Mouse (Mus musculus): ENCODE data around the gene Zfp704. TPM values are rescaled to one million over a fixed set of nuclear protein-coding genes. Genes with fewer than 3 reads are reported as not detected.

The Zfp704 gene
- polyA plus RNA-seq, 1 experiment from 2014 or later = 7.9 TPM

GRCm38 (mm10) chr3:9444558-9444957 is 165.3 kb downstream of the Zfp704 start:
- Histone ChIP-seq H3K9me3 (replicated peaks; ENCODE audit: low read length) (no peaks in the 10 kb centered on the region), H3K4me1 (replicated peaks; ENCODE audit: insufficient read depth, low read length) (no peaks in the 10 kb centered on the region), H3K27me3 (ENCODE audit: insufficient read depth, low read length) (no peaks in the 10 kb centered on the region), H3K4me3 (replicated peaks; ENCODE audit: low read depth, low read length) (no peak overlapping the region), H3K9ac (ENCODE audit: low read depth, low read length) (no peak overlapping the region), H3K4me2 (ENCODE audit: low read length) (no peak overlapping the region), H3K27ac (no peak overlapping the region), H3K36me3 (ENCODE audit: insufficient read depth, low read length) (peaks cover 17% of the 10 kb centered on the region)
- no peak for DNase-seq (ENCODE audit: low spot score)
- WGBS = 47% methylated on average over 5 of the region's 5 CpGs
- no peak for ATAC-seq (replicated peaks; ENCODE audit: low FRiP score, low read depth)
- TF ChIP-seq CTCF (IDR thresholded peaks at IDR 0.05; ENCODE audit: low read depth) = no peak

GRCm38 (mm10) chr3:9443981-9444380 is 165.9 kb downstream of the Zfp704 start:
- Histone ChIP-seq H3K27me3 (ENCODE audit: insufficient read depth, low read length) (no peaks in the 10 kb centered on the region), H3K9ac (ENCODE audit: low read depth, low read length) (no peak overlapping the region), H3K4me3 (replicated peaks; ENCODE audit: low read depth, low read length) (no peak overlapping the region), H3K36me3 (ENCODE audit: insufficient read depth, low read length) (peaks cover 17% of the 10 kb centered on the region), H3K4me2 (ENCODE audit: low read length) (no peak overlapping the region), H3K27ac (no peak overlapping the region), H3K4me1 (replicated peaks; ENCODE audit: insufficient read depth, low read length) (no peaks in the 10 kb centered on the region), H3K9me3 (replicated peaks; ENCODE audit: low read length) (no peaks in the 10 kb centered on the region)
- no peak for TF ChIP-seq CTCF (IDR thresholded peaks at IDR 0.05; ENCODE audit: low read depth)
- no peak for DNase-seq (ENCODE audit: low spot score)
- no peak for ATAC-seq (replicated peaks; ENCODE audit: low FRiP score, low read depth)
- 94% methylated on average over 7 of the region's 7 CpGs for WGBS

- TF ChIP-seq CTCF (IDR thresholded peaks at IDR 0.05; ENCODE audit: low read depth) = no peak
- Histone ChIP-seq H3K4me3 (replicated peaks; ENCODE audit: low read depth, low read length) (no peak overlapping the region), H3K36me3 (ENCODE audit: insufficient read depth, low read length) (peaks cover 18% of the 10 kb centered on the region), H3K9me3 (replicated peaks; ENCODE audit: low read length) (no peaks in the 10 kb centered on the region), H3K27ac (no peak overlapping the region), H3K9ac (ENCODE audit: low read depth, low read length) (no peak overlapping the region), H3K4me1 (replicated peaks; ENCODE audit: insufficient read depth, low read length) (no peaks in the 10 kb centered on the region), H3K27me3 (ENCODE audit: insufficient read depth, low read length) (no peaks in the 10 kb centered on the region), H3K4me2 (ENCODE audit: low read length) (no peak overlapping the region)
- WGBS = 69% methylated on average over 2 of the region's 2 CpGs
- ATAC-seq (replicated peaks; ENCODE audit: low FRiP score, low read depth) (no peak), DNase-seq (ENCODE audit: low spot score) (no peak)
Observed at GRCm38 (mm10) chr3:9443476-9443875, 166.4 kb downstream of the Zfp704 start.

- no peak for DNase-seq (ENCODE audit: low spot score)
- no peak for TF ChIP-seq CTCF (IDR thresholded peaks at IDR 0.05; ENCODE audit: low read depth)
- ATAC-seq (replicated peaks; ENCODE audit: low FRiP score, low read depth) = no peak
Observed at GRCm38 (mm10) chr3:9441566-9442540, 168.0 kb downstream of the Zfp704 start.

GRCm38 (mm10) chr3:9440466-9440865 is 169.4 kb downstream of the Zfp704 start:
- H3K9me3 ChIP-seq (replicated peaks; ENCODE audit: low read length) = no peaks in the 10 kb centered on the region
- H3K27me3 ChIP-seq (ENCODE audit: insufficient read depth, low read length) = no peaks in the 10 kb centered on the region
- DNase-seq (ENCODE audit: low spot score) (no peak), ATAC-seq (replicated peaks; ENCODE audit: low FRiP score, low read depth) (no peak)
- H3K36me3 ChIP-seq (ENCODE audit: insufficient read depth, low read length) = peaks cover 22% of the 10 kb centered on the region; the same call in 1 of the 2 replicates
- H3K4me1 ChIP-seq (replicated peaks; ENCODE audit: insufficient read depth, low read length) = no peaks in the 10 kb centered on the region
- no peak overlapping the region for H3K4me3 ChIP-seq (replicated peaks; ENCODE audit: low read depth, low read length)
- WGBS = 69% methylated on average over 6 of the region's 6 CpGs
- H3K27ac ChIP-seq = no peak overlapping the region
- TF ChIP-seq CTCF (IDR thresholded peaks at IDR 0.05; ENCODE audit: low read depth) = no peak
- no peak overlapping the region for H3K4me2 ChIP-seq (ENCODE audit: low read length)
- H3K9ac ChIP-seq (ENCODE audit: low read depth, low read length) = no peak overlapping the region

More at GRCm38 (mm10) chr3:9441566-9442540, 168.0 kb downstream of the Zfp704 start:
- H3K9me3 ChIP-seq (replicated peaks; ENCODE audit: low read length) = no peaks in the 10 kb centered on the region
- no peak overlapping the region for H3K9ac ChIP-seq (ENCODE audit: low read depth, low read length)
- H3K4me2 ChIP-seq (ENCODE audit: low read length) = no peak overlapping the region
- no peaks in the 10 kb centered on the region for H3K27me3 ChIP-seq (ENCODE audit: insufficient read depth, low read length)
- H3K27ac ChIP-seq = no peak overlapping the region
- no peak overlapping the region for H3K4me3 ChIP-seq (replicated peaks; ENCODE audit: low read depth, low read length)
- WGBS = 87% methylated on average over 27 of the region's 27 CpGs
- H3K4me1 ChIP-seq (replicated peaks; ENCODE audit: insufficient read depth, low read length) = no peaks in the 10 kb centered on the region
- peaks cover 29% of the 10 kb centered on the region for H3K36me3 ChIP-seq (ENCODE audit: insufficient read depth, low read length)

- H3K36me3 ChIP-seq (ENCODE audit: insufficient read depth, low read length) = peaks cover 22% of the 10 kb centered on the region; the same call in 1 of the 2 replicates
- H3K9me3 ChIP-seq (replicated peaks; ENCODE audit: low read length) = no peaks in the 10 kb centered on the region
- no peak overlapping the region for H3K4me2 ChIP-seq (ENCODE audit: low read length)
- H3K9ac ChIP-seq (ENCODE audit: low read depth, low read length) = no peak overlapping the region
- no peak overlapping the region for H3K4me3 ChIP-seq (replicated peaks; ENCODE audit: low read depth, low read length)
- WGBS = 52% methylated on average over 11 of the region's 11 CpGs
- no peak overlapping the region for H3K27ac ChIP-seq
- ATAC-seq (replicated peaks; ENCODE audit: low FRiP score, low read depth) = no peak
- no peak for DNase-seq (ENCODE audit: low spot score)
- H3K4me1 ChIP-seq (replicated peaks; ENCODE audit: insufficient read depth, low read length) = no peaks in the 10 kb centered on the region
- no peaks in the 10 kb centered on the region for H3K27me3 ChIP-seq (ENCODE audit: insufficient read depth, low read length)
- no peak for TF ChIP-seq CTCF (IDR thresholded peaks at IDR 0.05; ENCODE audit: low read depth)
Observed at GRCm38 (mm10) chr3:9439619-9440286, 170.1 kb downstream of the Zfp704 start.
